Mouse (Mus musculus): Measurements from ENCODE around the gene Cenpo.

DNA sequence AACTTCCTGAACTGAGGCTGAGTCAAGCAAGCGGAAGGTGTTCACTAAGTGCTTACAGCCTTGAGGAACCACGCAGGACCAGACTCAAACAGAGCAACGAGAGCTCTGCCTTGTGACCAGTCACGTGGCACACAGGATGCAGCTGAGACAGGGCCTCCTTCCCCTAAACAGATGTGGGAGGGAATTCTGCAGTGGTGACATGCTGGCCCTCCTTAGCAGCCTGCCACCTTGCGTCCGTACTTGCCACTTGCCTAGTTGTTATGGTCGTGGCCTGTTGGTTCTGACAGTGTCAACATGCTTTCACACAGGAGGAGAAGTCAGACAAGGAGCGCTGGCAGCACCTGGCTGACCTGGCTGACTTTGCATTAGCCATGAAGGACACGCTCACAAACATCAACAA lies 22.9 kb downstream of the Cenpo start:
- TF ChIP-seq CTCF (IDR thresholded peaks at IDR 0.05; ENCODE audit: extremely low read depth, insufficient read depth, low read length) (no peak), POLR2A (IDR thresholded peaks at IDR 0.05; ENCODE audit: extremely low read depth, insufficient read depth, low read length) (no peak)
